ENCODE assay signal across 8 mouse cellular contexts in genomic region chr7:108966742-108967362, GRCm38 (mm10). TPM values are rescaled to one million over a fixed set of nuclear protein-coding genes. Genes with fewer than 3 reads are reported as not detected.
A peak's percentile ranks its signal among the peaks of the same experiment; 100 is the strongest.
DNase-seq lines count a peak whose midpoint lies in the region; ATAC-seq and TF ChIP-seq lines count a peak whose summit lies in the region.

No protein-coding gene starts in this region.

- no peak overlapping the region for H3ac ChIP-seq in C2C12 (ENCODE audit: control insufficient read depth, insufficient read length, low read depth)

- H3K4me2 ChIP-seq in intestine, postnatal 0 days (replicated peaks; ENCODE audit: low read depth), result no peak overlapping the region
- H3K4me2 ChIP-seq in midbrain, embryonic 14.5 days (ENCODE audit: low read length), result no peak overlapping the region

- H3K27ac ChIP-seq in intestine, postnatal 0 days (ENCODE audit: low read depth, low read length), result no peak overlapping the region
- H3K27ac ChIP-seq in limb, embryonic 10.5 days, result no peak overlapping the region
- H3K27ac ChIP-seq in midbrain, embryonic 14.5 days (replicated peaks; ENCODE audit: low read depth, low read length), result no peak overlapping the region

- no peaks in the 10 kb centered on the region for H3K9me3 ChIP-seq in intestine, postnatal 0 days (ENCODE audit: control insufficient read depth)
- no peaks in the 10 kb centered on the region for H3K9me3 ChIP-seq in limb, embryonic 10.5 days (replicated peaks)
- H3K9me3 ChIP-seq in midbrain, embryonic 14.5 days (ENCODE audit: control insufficient read depth, low read length), result no peaks in the 10 kb centered on the region

- H3K4me3 ChIP-seq in C2C12 (ENCODE audit: insufficient read depth, poor library complexity, severe bottlenecking), result no peak overlapping the region
- no peak overlapping the region for H3K4me3 ChIP-seq in intestine, postnatal 0 days (ENCODE audit: low read depth, low read length)
- no peak overlapping the region for H3K4me3 ChIP-seq in limb, embryonic 10.5 days
- H3K4me3 ChIP-seq in midbrain, embryonic 14.5 days (replicated peaks; ENCODE audit: low read depth, low read length), result no peak overlapping the region

- H3K79me3 ChIP-seq in C2C12 (ENCODE audit: low read depth), result no peaks in the 10 kb centered on the region

- TF ChIP-seq CTCF in C2C12 (IDR thresholded peaks at IDR 0.05; ENCODE audit: control insufficient read depth, insufficient read depth, insufficient read length), result peak; percentile 57
- peak; percentile 91 for TF ChIP-seq CTCF in intestine, postnatal 0 days (IDR thresholded peaks at IDR 0.05; ENCODE audit: low read depth)

- no peaks in the 10 kb centered on the region for H3K36me3 ChIP-seq in C2C12 (ENCODE audit: control insufficient read depth, insufficient read depth)
- H3K36me3 ChIP-seq in intestine, postnatal 0 days (ENCODE audit: control insufficient read depth, insufficient read depth), result no peaks in the 10 kb centered on the region
- H3K36me3 ChIP-seq in limb, embryonic 10.5 days, result no peaks in the 10 kb centered on the region
- H3K36me3 ChIP-seq in midbrain, embryonic 14.5 days (ENCODE audit: control insufficient read depth, insufficient read depth, low read length), result no peaks in the 10 kb centered on the region

- no peaks in the 10 kb centered on the region for H3K79me2 ChIP-seq in C2C12 (ENCODE audit: control insufficient read depth, insufficient read depth)

- intact Hi-C loops in gastrocnemius, postnatal 14 days (cut with DNase I; ENCODE audit: low total_unique reads), result loop anchor here (2.0 kb wide), 1 partner anchor 62 kb away; no protein-coding TSS in a partner anchor

- no peaks in the 10 kb centered on the region for H3K27me3 ChIP-seq in C2C12 (ENCODE audit: control insufficient read depth, insufficient read depth, insufficient read length)
- H3K27me3 ChIP-seq in intestine, postnatal 0 days (replicated peaks; ENCODE audit: control insufficient read depth, insufficient read depth, low read length), result no peaks in the 10 kb centered on the region
- H3K27me3 ChIP-seq in limb, embryonic 10.5 days (ENCODE audit: low read depth, poor library complexity, severe bottlenecking), result no peaks in the 10 kb centered on the region
- H3K27me3 ChIP-seq in midbrain, embryonic 14.5 days (ENCODE audit: control insufficient read depth, insufficient read depth, low read length), result no peaks in the 10 kb centered on the region

- WGBS in intestine, postnatal 0 days, result 26% methylated on average over 7 of the region's 7 CpGs
- WGBS in limb, embryonic 10.5 days, result 33% methylated on average over 7 of the region's 7 CpGs
- 28% methylated on average over 7 of the region's 7 CpGs for WGBS in midbrain, embryonic 14.5 days

- H3K4me1 ChIP-seq in intestine, postnatal 0 days (replicated peaks; ENCODE audit: control insufficient read depth, insufficient read depth, low read length), result no peaks in the 10 kb centered on the region
- H3K4me1 ChIP-seq in limb, embryonic 10.5 days, result peaks cover 20% of the 10 kb centered on the region
- peaks cover 3% of the 10 kb centered on the region for H3K4me1 ChIP-seq in midbrain, embryonic 14.5 days (ENCODE audit: control insufficient read depth, insufficient read depth, low read length)

- DNase-seq in R1 (ENCODE audit: low read depth, low spot score), result peak; percentile 74
- DNase-seq in gastrocnemius, postnatal 14 days, result peak; percentile 26
- DNase-seq in limb, embryonic 10.5 days (ENCODE audit: low spot score), result peak; percentile 56
- DNase-seq in midbrain, embryonic 14.5 days, result peak; percentile 89
- peak; percentile 33 for DNase-seq in telencephalon, adult 2 months (ENCODE audit: low read depth, low spot score)

- peak; percentile 95 for ATAC-seq in common myeloid progenitor, adult 5-6 weeks (replicated peaks; ENCODE audit: low read depth, poor library complexity, severe bottlenecking)
- ATAC-seq in intestine, postnatal 0 days, result 0 out of 2 replicates have a peak, but pooled peaks have one; percentile 41
- ATAC-seq in midbrain, embryonic 14.5 days (ENCODE audit: low FRiP score, low TSS enrichment), result peak; percentile 69; the same call in 1 of the 2 replicates

- no peak overlapping the region for H3K9ac ChIP-seq in intestine, postnatal 0 days (ENCODE audit: low read depth, low read length)
- H3K9ac ChIP-seq in midbrain, embryonic 14.5 days (replicated peaks; ENCODE audit: low read length), result no peak overlapping the region; the same call in 1 of the 2 replicates

TF ChIP-seq in C2C12, 6 proteins besides CTCF, POLR2A, EP300 and RAD21:
- TF ChIP-seq FOSL1 (IDR thresholded peaks at IDR 0.05; ENCODE audit: insufficient read depth, low read length, poor library complexity, severe bottlenecking) (no peak), MAX (IDR thresholded peaks at IDR 0.05) (no peak), MYOD1 (IDR thresholded peaks at IDR 0.05; ENCODE audit: control insufficient read depth, insufficient read length, low read depth) (no peak), USF1 (IDR thresholded peaks at IDR 0.05; ENCODE audit: low read depth) (no peak), CEBPB (IDR thresholded peaks at IDR 0.05; ENCODE audit: low read depth) (no peak), MYOG (IDR thresholded peaks at IDR 0.05; ENCODE audit: control insufficient read depth, extremely low read depth, insufficient read length) (no peak)

RNA-seq across cellular contexts. Expression of gene Tub, which starts 16.7 kb away (rescaled TPM):
- 0.01 TPM for polyA plus RNA-seq in C2C12 (2012; fragmentation: generic; extraction: Trizol)
- total RNA-seq in common myeloid progenitor, adult 5-6 weeks (2017), result not detected in 2 replicates
- 1 to 10 TPM in 1 of 2 experiments, under 1 TPM in 1; 0.89 to 1.3 TPM for total RNA-seq in gastrocnemius, postnatal 14 days (2021)
- 1.1 and 1.4 TPM in 2 replicates for polyA plus RNA-seq in intestine, postnatal 0 days (2015; fragmentation: Nextera tagmentation; extraction: Ambion mirVana)
- 2.4 and 3.7 TPM in 2 replicates for polyA plus RNA-seq in limb, embryonic 10.5 days (2016; fragmentation: Nextera tagmentation; extraction: Ambion mirVana)
- 39.3 and 47.4 TPM in 2 replicates for polyA plus RNA-seq in midbrain, embryonic 14.5 days (2014; fragmentation: Nextera tagmentation; extraction: Ambion mirVana)

RNA-seq across cellular contexts. Expression of gene Eif3f, which starts 32.6 kb away (rescaled TPM):
- polyA plus RNA-seq in C2C12 (2012; fragmentation: generic; extraction: Trizol), result 191 TPM
- total RNA-seq in common myeloid progenitor, adult 5-6 weeks (2017), result 74.2 and 99.5 TPM in 2 replicates
- total RNA-seq in gastrocnemius, postnatal 14 days (2021), result 100 to 1,000 TPM in 1 of 2 experiments, 10 to 100 TPM in 1; 98.1 to 105 TPM
- polyA plus RNA-seq in intestine, postnatal 0 days (2015; fragmentation: Nextera tagmentation; extraction: Ambion mirVana), result 57.5 and 64.5 TPM in 2 replicates
- polyA plus RNA-seq in limb, embryonic 10.5 days (2016; fragmentation: Nextera tagmentation; extraction: Ambion mirVana), result 85.8 and 87.3 TPM in 2 replicates
- polyA plus RNA-seq in midbrain, embryonic 14.5 days (2014; fragmentation: Nextera tagmentation; extraction: Ambion mirVana), result 81.3 and 94.1 TPM in 2 replicates

RNA-seq across cellular contexts. Expression of gene Nlrp10, which starts 36.9 kb away (rescaled TPM):
- polyA plus RNA-seq in C2C12 (2012; fragmentation: generic; extraction: Trizol), result 0.02 TPM
- total RNA-seq in common myeloid progenitor, adult 5-6 weeks (2017), result 2.2 and 2.6 TPM in 2 replicates
- total RNA-seq in gastrocnemius, postnatal 14 days (2021), result under 1 TPM; 0.66 to 0.70 TPM
- polyA plus RNA-seq in intestine, postnatal 0 days (2015; fragmentation: Nextera tagmentation; extraction: Ambion mirVana), result 0.04 and 0.07 TPM in 2 replicates
- 0.11 and 0.14 TPM in 2 replicates for polyA plus RNA-seq in limb, embryonic 10.5 days (2016; fragmentation: Nextera tagmentation; extraction: Ambion mirVana)
- 0.04 TPM in 1 of 2 replicates, not detected in the other for polyA plus RNA-seq in midbrain, embryonic 14.5 days (2014; fragmentation: Nextera tagmentation; extraction: Ambion mirVana)

Comparison
In these comparisons a context has a peak if more than half of its experiments do, and no peak if none do; other contexts are left out.
1. DNase-seq: peak in every context shown above with its lines; median percentile 89 in midbrain, embryonic 14.5 days; 74 in R1; 56 in limb, embryonic 10.5 days; 33 in telencephalon, adult 2 months; 26 in gastrocnemius, postnatal 14 days.
2. ATAC-seq: peak in every context shown above with its lines; median percentile 95 in common myeloid progenitor, adult 5-6 weeks; 69 in midbrain, embryonic 14.5 days; 41 in intestine, postnatal 0 days.